Mouse (Mus musculus): ENCODE results near the gene Mrps15. TPM values are rescaled to one million over a fixed set of nuclear protein-coding genes. Genes with fewer than 3 reads are reported as not detected.
"Not testable (repeated sequence)": the region's sequence is repeated elsewhere in the genome, so short reads cannot be mapped to it uniquely, and the experiment has no call there.

Gene Mrps15
- polyA plus RNA-seq, 1 experiment from 2014 or later = 130 TPM

- H3K27ac ChIP-seq = no peak overlapping the region
- peaks cover 35% of the 10 kb centered on the region for H3K36me3 ChIP-seq
- H3K4me1 ChIP-seq (replicated peaks) = no peaks in the 10 kb centered on the region
- H3K27me3 ChIP-seq = no peaks in the 10 kb centered on the region
- WGBS = 94% methylated on average over 9 of the region's 9 CpGs
- ATAC-seq = no peak
- no peaks in the 10 kb centered on the region for H3K9me3 ChIP-seq
- H3K9ac ChIP-seq (replicated peaks) = no peak overlapping the region
- no peak overlapping the region for H3K4me2 ChIP-seq (replicated peaks)
- no peak overlapping the region for H3K4me3 ChIP-seq (replicated peaks)
These were observed 36.3 kb downstream of the Mrps15 start for GRCm38 (mm10) chr4:126083021-126083420.

GRCm38 (mm10) chr4:126084382-126084781 lies 37.7 kb downstream of the Mrps15 start:
- H3K9me3 ChIP-seq = no peaks in the 10 kb centered on the region
- H3K9ac ChIP-seq (replicated peaks) = no peak overlapping the region
- WGBS = 74% methylated on average over 8 of the region's 8 CpGs
- peaks cover 46% of the 10 kb centered on the region for H3K36me3 ChIP-seq
- H3K4me3 ChIP-seq (replicated peaks) = no peak overlapping the region
- H3K4me2 ChIP-seq (replicated peaks) = no peak overlapping the region
- no peak for ATAC-seq
- no peaks in the 10 kb centered on the region for H3K4me1 ChIP-seq (replicated peaks)
- H3K27me3 ChIP-seq = no peaks in the 10 kb centered on the region
- H3K27ac ChIP-seq = no peak overlapping the region

- Histone ChIP-seq H3K9ac (replicated peaks) (no peak overlapping the region), H3K27ac (no peak overlapping the region)
These were observed 39.4 kb downstream of the Mrps15 start for GRCm38 (mm10) chr4:126085996-126086576.

GRCm38 (mm10) chr4:126090101-126090847 lies 43.5 kb downstream of the Mrps15 start:
- H3K4me3 ChIP-seq (replicated peaks) = no peak overlapping the region
- peaks cover 16% of the 10 kb centered on the region for H3K36me3 ChIP-seq
- H3K4me2 ChIP-seq (replicated peaks) = no peak overlapping the region
- no peak overlapping the region for H3K9ac ChIP-seq (replicated peaks)
- H3K9me3 ChIP-seq = no peaks in the 10 kb centered on the region
- ATAC-seq = no peak
- WGBS = 83% methylated on average over 7 of the region's 7 CpGs
- no peaks in the 10 kb centered on the region for H3K4me1 ChIP-seq (replicated peaks)
- H3K27ac ChIP-seq = no peak overlapping the region
- no peaks in the 10 kb centered on the region for H3K27me3 ChIP-seq

More at GRCm38 (mm10) chr4:126085996-126086576, 39.4 kb downstream of the Mrps15 start:
- Histone ChIP-seq H3K4me2 (replicated peaks) (no peak overlapping the region), H3K27me3 (no peaks in the 10 kb centered on the region), H3K4me3 (replicated peaks) (no peak overlapping the region), H3K9me3 (no peaks in the 10 kb centered on the region), H3K4me1 (replicated peaks) (no peaks in the 10 kb centered on the region), H3K36me3 (peaks cover 43% of the 10 kb centered on the region)
- peak; percentile 84 for ATAC-seq
- WGBS = 34% methylated on average over 7 of the region's 7 CpGs

- Histone ChIP-seq H3K4me2 (replicated peaks) (no peak overlapping the region), H3K36me3 (peaks cover 16% of the 10 kb centered on the region), H3K9me3 (no peaks in the 10 kb centered on the region), H3K4me1 (replicated peaks) (no peaks in the 10 kb centered on the region), H3K27me3 (no peaks in the 10 kb centered on the region), H3K27ac (no peak overlapping the region), H3K4me3 (replicated peaks) (no peak overlapping the region), H3K9ac (replicated peaks) (no peak overlapping the region)
- ATAC-seq = no peak
- WGBS = 84% methylated on average over 4 of the region's 4 CpGs
These were observed 44.1 kb downstream of the Mrps15 start for GRCm38 (mm10) chr4:126090848-126091124.

- no peak for ATAC-seq
- H3K9me3 ChIP-seq = no peaks in the 10 kb centered on the region
- H3K27ac ChIP-seq = no peak overlapping the region
- H3K4me3 ChIP-seq (replicated peaks) = no peak overlapping the region
- H3K9ac ChIP-seq (replicated peaks) = no peak overlapping the region
- peaks cover 1% of the 10 kb centered on the region; the same call in 1 of the 2 replicates for H3K4me1 ChIP-seq (replicated peaks)
- H3K36me3 ChIP-seq = peaks cover 16% of the 10 kb centered on the region
- 84% methylated on average over 8 of the region's 8 CpGs for WGBS
- no peak overlapping the region for H3K4me2 ChIP-seq (replicated peaks)
- H3K27me3 ChIP-seq = no peaks in the 10 kb centered on the region
These were observed 45.1 kb downstream of the Mrps15 start for GRCm38 (mm10) chr4:126091873-126092272.

GRCm38 (mm10) chr4:126095622-126096430 lies 49.1 kb downstream of the Mrps15 start:
- not testable (repeated sequence) for H3K27me3 ChIP-seq; H3K36me3 ChIP-seq; H3K4me3 ChIP-seq (replicated peaks); H3K9ac ChIP-seq (replicated peaks); H3K9me3 ChIP-seq
- Histone ChIP-seq H3K4me2 (replicated peaks) (peak overlapping the region; percentile 57; the same call in 1 of the 2 replicates), H3K27ac (peak overlapping the region; percentile 78; the same call in 1 of the 2 replicates), H3K4me1 (replicated peaks) (peaks cover 20% of the 10 kb centered on the region; the same call in 1 of the 2 replicates)
- 58% methylated on average over 14 of the region's 14 CpGs for WGBS
- ATAC-seq = peak; percentile 22; the same call in 1 of the 2 replicates

- WGBS = 3% methylated on average over 37 of the region's 37 CpGs
- peak within 1 kb of the TSS; percentile 55 for H3K4me3 ChIP-seq (replicated peaks)
- H3K27me3 ChIP-seq = no peaks in the 10 kb centered on the region
- H3K9ac ChIP-seq (replicated peaks) = peak within 1 kb of the TSS; percentile 74
- ATAC-seq = peak; percentile 99
- H3K36me3 ChIP-seq = peaks cover 9% of the 10 kb centered on the region; the same call in 1 of the 2 replicates
- H3K27ac ChIP-seq = peak within 1 kb of the TSS; percentile 78
- H3K9me3 ChIP-seq = no peaks in the 10 kb centered on the region
- peak within 1 kb of the TSS; percentile 57 for H3K4me2 ChIP-seq (replicated peaks)
- peaks cover 20% of the 10 kb centered on the region; the same call in 1 of the 2 replicates for H3K4me1 ChIP-seq (replicated peaks)
These were observed 49.9 kb downstream of the Mrps15 start, which contains the start of gene Lsm10 for GRCm38 (mm10) chr4:126096464-126097111. TSS of gene Lsm10 (plus strand) at chr4:126096623.

- no peak overlapping the region for H3K9ac ChIP-seq (replicated peaks)
- H3K9me3 ChIP-seq = no peaks in the 10 kb centered on the region
- peaks cover 9% of the 10 kb centered on the region; the same call in 1 of the 2 replicates for H3K36me3 ChIP-seq
- ATAC-seq = no peak
- no peak overlapping the region for H3K27ac ChIP-seq
- no peaks in the 10 kb centered on the region for H3K27me3 ChIP-seq
- WGBS = 96% methylated on average over 20 of the region's 20 CpGs
- peaks cover 27% of the 10 kb centered on the region for H3K4me1 ChIP-seq (replicated peaks)
- H3K4me3 ChIP-seq (replicated peaks) = no peak overlapping the region
- H3K4me2 ChIP-seq (replicated peaks) = no peak overlapping the region
These were observed 51.1 kb downstream of the Mrps15 start for GRCm38 (mm10) chr4:126097711-126098253.

GRCm38 (mm10) chr4:126099365-126099764 lies 52.6 kb downstream of the Mrps15 start:
- no peak overlapping the region for H3K9ac ChIP-seq (replicated peaks)
- 94% methylated on average over 3 of the region's 3 CpGs for WGBS
- H3K27me3 ChIP-seq = no peaks in the 10 kb centered on the region
- H3K4me3 ChIP-seq (replicated peaks) = no peak overlapping the region
- H3K4me1 ChIP-seq (replicated peaks) = peaks cover 34% of the 10 kb centered on the region
- no peak overlapping the region for H3K27ac ChIP-seq
- no peak for ATAC-seq
- no peaks in the 10 kb centered on the region for H3K9me3 ChIP-seq
- H3K36me3 ChIP-seq = peaks cover 9% of the 10 kb centered on the region; the same call in 1 of the 2 replicates
- H3K4me2 ChIP-seq (replicated peaks) = no peak overlapping the region

GRCm38 (mm10) chr4:126100764-126101163 lies 54.0 kb downstream of the Mrps15 start:
- Histone ChIP-seq H3K4me3 (replicated peaks) (no peak overlapping the region), H3K9ac (replicated peaks) (no peak overlapping the region), H3K27me3 (no peaks in the 10 kb centered on the region), H3K27ac (no peak overlapping the region), H3K9me3 (no peaks in the 10 kb centered on the region), H3K4me2 (replicated peaks) (no peak overlapping the region), H3K36me3 (peaks cover 9% of the 10 kb centered on the region; the same call in 1 of the 2 replicates), H3K4me1 (replicated peaks) (peaks cover 48% of the 10 kb centered on the region)
- ATAC-seq = no peak
- WGBS = 89% methylated on average over 3 of the region's 3 CpGs
